Mouse (Mus musculus) spleen, adult 12 weeks (tissue): ENCODE results near the gene Prap1.

ENCODE experiments used
- DNase-seq: peaks from one replicate; pipeline ENCODE4 v3.0.0; 2022; ENCODE audit warnings: low spot score

Gene Prap1

GRCm38 (mm10) chr7:140092924-140093528 is at the start of gene Prap1:
TSS of gene Prap1 (plus strand) at chr7:140093395.
- DNase-seq, result no peak

- no peak for DNase-seq
These were observed 47.6 kb upstream of the Prap1 start for GRCm38 (mm10) chr7:140045546-140045945.

GRCm38 (mm10) chr7:140047811-140048311 is 45.3 kb upstream of the Prap1 start:
- DNase-seq, result no peak

- no peak for DNase-seq
These were observed 44.7 kb upstream of the Prap1 start, which contains the start of gene Msx3 for GRCm38 (mm10) chr7:140048361-140049114. TSS of gene Msx3 (minus strand) at chr7:140049089.

GRCm38 (mm10) chr7:140049115-140049689 is 44.0 kb upstream of the Prap1 start:
- DNase-seq, result no peak

GRCm38 (mm10) chr7:140054124-140054523 is 39.1 kb upstream of the Prap1 start:
- no peak for DNase-seq

GRCm38 (mm10) chr7:140057413-140058407 is 35.5 kb upstream of the Prap1 start:
- no peak for DNase-seq

GRCm38 (mm10) chr7:140058528-140058927 is 34.7 kb upstream of the Prap1 start:
- no peak for DNase-seq

- DNase-seq, result no peak
These were observed 33.6 kb upstream of the Prap1 start for GRCm38 (mm10) chr7:140059601-140060000.

GRCm38 (mm10) chr7:140060936-140061831 is 32.0 kb upstream of the Prap1 start:
- DNase-seq, result no peak

GRCm38 (mm10) chr7:140061832-140062130 is 31.4 kb upstream of the Prap1 start:
- no peak for DNase-seq

- DNase-seq, result no peak
These were observed 30.9 kb upstream of the Prap1 start for GRCm38 (mm10) chr7:140062307-140062706.

GRCm38 (mm10) chr7:140063092-140063491 is 30.1 kb upstream of the Prap1 start:
- DNase-seq, result peak; percentile 25

- DNase-seq, result no peak
These were observed 25.8 kb upstream of the Prap1 start for GRCm38 (mm10) chr7:140067397-140067796.

GRCm38 (mm10) chr7:140070042-140070711 is 23.0 kb upstream of the Prap1 start:
- DNase-seq, result no peak

GRCm38 (mm10) chr7:140077698-140078097 is 15.5 kb upstream of the Prap1 start:
- DNase-seq, result no peak

GRCm38 (mm10) chr7:140078711-140079110 is 14.5 kb upstream of the Prap1 start:
- DNase-seq, result no peak

- no peak for DNase-seq
These were observed 12.6 kb upstream of the Prap1 start for GRCm38 (mm10) chr7:140080503-140081156.

GRCm38 (mm10) chr7:140081408-140082241 is 11.6 kb upstream of the Prap1 start:
- DNase-seq, result no peak
